Mouse (Mus musculus) embryonic facial prominence, embryonic 10.5 days (tissue): ENCODE data around the gene Spns2. TPM values are rescaled to one million over a fixed set of nuclear protein-coding genes. Genes with fewer than 3 reads are reported as not detected.

Experiments used
- DNase-seq: peaks from one replicate; pipeline ENCODE4 v3.0.0-alpha.2; 2017; ENCODE audit warnings: low spot score
- H3K27ac ChIP-seq: fragments of 300-500 bp; sonication (generic); replicated peaks from 2 replicates; pipeline ENCODE4 v1.5.1; 2016; ENCODE audit warnings: mild to moderate bottlenecking
- H3K27me3 ChIP-seq: fragments of 300-500 bp; sonication (generic); replicated peaks from 2 replicates; pipeline ENCODE4 v1.6.1; 2016; ENCODE audit warnings: low read depth, mild to moderate bottlenecking; ENCODE audit not compliant: poor library complexity, severe bottlenecking
- H3K36me3 ChIP-seq: fragments of 300-500 bp; sonication (generic); replicated peaks from 2 replicates; pipeline ENCODE4 v1.6.1; 2016; ENCODE audit warnings: mild to moderate bottlenecking, moderate library complexity
- H3K4me1 ChIP-seq: fragments of 300-500 bp; sonication (generic); 2 replicates; pipeline ENCODE4 v1.6.1; 2016
- H3K4me3 ChIP-seq: fragments of 300-500 bp; sonication (generic); 2 replicates; pipeline ENCODE4 v1.5.1; 2016; ENCODE audit warnings: mild to moderate bottlenecking, moderate library complexity
- H3K9me3 ChIP-seq: fragments of 300-500 bp; sonication (generic); 2 replicates; pipeline ENCODE4 v1.6.1; 2016; ENCODE audit warnings: mild to moderate bottlenecking
- WGBS: fragments of 180-500 bp; shearing (Covaris S2); methylation state at CpG from one replicate; pipeline ENCODE4 v1.1.7; 2016; 5-methylcytosine and 5-hydroxymethylcytosine counted together
- polyA plus RNA-seq: library from polyadenylated mRNA; unstranded; fragments of >200 nt; fragmentation: Nextera tagmentation; extraction: Ambion mirVana; gene quantifications from 2 replicates; pipeline ENCODE4 v1.2.1, GENCODE M21; 2016

Spns2 gene
- polyA plus RNA-seq, 1 experiment from 2014 or later = 3.3 TPM

GRCm38 (mm10) chr11:72421518-72422278, 68.0 kb downstream of the Spns2 start:
- no peak for DNase-seq
- H3K27me3 ChIP-seq = 0 out of 2 replicates have a peak, but pooled peaks cover under 1% of the 10 kb centered on the region
- peaks cover 22% of the 10 kb centered on the region for H3K4me1 ChIP-seq
- H3K9me3 ChIP-seq = no peaks in the 10 kb centered on the region
- H3K36me3 ChIP-seq = no peaks in the 10 kb centered on the region
- no peak overlapping the region for H3K4me3 ChIP-seq
- WGBS = 90% methylated on average over 11 of the region's 11 CpGs
- H3K27ac ChIP-seq = no peak overlapping the region

- H3K4me1 ChIP-seq = peaks cover 23% of the 10 kb centered on the region
- DNase-seq = no peak
- 83% methylated on average over 6 of the region's 6 CpGs for WGBS
- no peak overlapping the region for H3K4me3 ChIP-seq
- H3K9me3 ChIP-seq = no peaks in the 10 kb centered on the region
- no peaks in the 10 kb centered on the region for H3K36me3 ChIP-seq
- H3K27ac ChIP-seq = no peak overlapping the region
- H3K27me3 ChIP-seq = 0 out of 2 replicates have a peak, but pooled peaks cover 3% of the 10 kb centered on the region
Observed at GRCm38 (mm10) chr11:72420460-72421122, 69.1 kb downstream of the Spns2 start.

GRCm38 (mm10) chr11:72419006-72419405, 70.7 kb downstream of the Spns2 start:
- Histone ChIP-seq H3K4me3 (no peak overlapping the region), H3K27ac (no peak overlapping the region), H3K9me3 (no peaks in the 10 kb centered on the region), H3K27me3 (peaks cover 9% of the 10 kb centered on the region; the same call in 1 of the 2 replicates), H3K4me1 (peaks cover 20% of the 10 kb centered on the region), H3K36me3 (no peaks in the 10 kb centered on the region)
- WGBS = 88% methylated on average over 6 of the region's 6 CpGs
- no peak for DNase-seq

- 43% methylated on average over 8 of the region's 8 CpGs for WGBS
- H3K27ac ChIP-seq = peak overlapping the region; percentile 54; the same call in 1 of the 2 replicates
- no peak for DNase-seq
Observed at GRCm38 (mm10) chr11:72418227-72418626, 71.5 kb downstream of the Spns2 start.

GRCm38 (mm10) chr11:72417376-72417775, 72.3 kb downstream of the Spns2 start:
- 7% methylated on average over 4 of the region's 4 CpGs for whole genome bisulfite sequencing
- Histone ChIP-seq H3K4me3 (no peak overlapping the region), H3K9me3 (no peaks in the 10 kb centered on the region), H3K27me3 (peaks cover 25% of the 10 kb centered on the region), H3K4me1 (peaks cover 26% of the 10 kb centered on the region), H3K36me3 (no peaks in the 10 kb centered on the region), H3K27ac (peak overlapping the region; percentile 54; the same call in 1 of the 2 replicates)
- peak; percentile 42 for DNase-seq

More at GRCm38 (mm10) chr11:72418227-72418626, 71.5 kb downstream of the Spns2 start:
- Histone ChIP-seq H3K9me3 (no peaks in the 10 kb centered on the region), H3K27me3 (peaks cover 17% of the 10 kb centered on the region; the same call in 1 of the 2 replicates), H3K4me3 (no peak overlapping the region), H3K4me1 (peaks cover 21% of the 10 kb centered on the region), H3K36me3 (no peaks in the 10 kb centered on the region)

GRCm38 (mm10) chr11:72416666-72417065, 73.0 kb downstream of the Spns2 start:
- no peaks in the 10 kb centered on the region for H3K9me3 ChIP-seq
- no peak for DNase-seq
- peaks cover 32% of the 10 kb centered on the region for H3K27me3 ChIP-seq
- peaks cover 33% of the 10 kb centered on the region for H3K4me1 ChIP-seq
- H3K36me3 ChIP-seq = no peaks in the 10 kb centered on the region
- 86% methylated on average over 5 of the region's 5 CpGs for WGBS
- H3K27ac ChIP-seq = no peak overlapping the region; the same call in 1 of the 2 replicates
- H3K4me3 ChIP-seq = no peak overlapping the region

- H3K9me3 ChIP-seq = no peaks in the 10 kb centered on the region
- WGBS = 84% methylated on average over 8 of the region's 8 CpGs
- no peak overlapping the region for H3K4me3 ChIP-seq
- no peak overlapping the region for H3K27ac ChIP-seq
- DNase-seq = no peak
- peaks cover 47% of the 10 kb centered on the region for H3K27me3 ChIP-seq
- H3K36me3 ChIP-seq = no peaks in the 10 kb centered on the region
- peaks cover 48% of the 10 kb centered on the region for H3K4me1 ChIP-seq
Observed at GRCm38 (mm10) chr11:72415155-72415554, 74.5 kb downstream of the Spns2 start.

- no peak overlapping the region for H3K27ac ChIP-seq
- no peaks in the 10 kb centered on the region for H3K9me3 ChIP-seq
- peaks cover 63% of the 10 kb centered on the region for H3K4me1 ChIP-seq
- WGBS = 69% methylated on average over 5 of the region's 5 CpGs
- H3K27me3 ChIP-seq = peaks cover 62% of the 10 kb centered on the region
- no peak overlapping the region for H3K4me3 ChIP-seq
- no peak for DNase-seq
- no peaks in the 10 kb centered on the region for H3K36me3 ChIP-seq
Observed at GRCm38 (mm10) chr11:72413601-72414190, 76.0 kb downstream of the Spns2 start.

GRCm38 (mm10) chr11:72413016-72413415, 76.7 kb downstream of the Spns2 start:
- WGBS = 84% methylated on average over 7 of the region's 7 CpGs
- Histone ChIP-seq H3K27ac (no peak overlapping the region), H3K4me1 (peaks cover 63% of the 10 kb centered on the region), H3K36me3 (no peaks in the 10 kb centered on the region), H3K4me3 (no peak overlapping the region), H3K27me3 (peaks cover 68% of the 10 kb centered on the region), H3K9me3 (no peaks in the 10 kb centered on the region)
- DNase-seq = no peak

GRCm38 (mm10) chr11:72411945-72412344, 77.8 kb downstream of the Spns2 start:
- 35% methylated on average over 9 of the region's 9 CpGs for WGBS
- Histone ChIP-seq H3K27ac (no peak overlapping the region), H3K27me3 (peaks cover 79% of the 10 kb centered on the region)

GRCm38 (mm10) chr11:72411093-72411921, 78.4 kb downstream of the Spns2 start, which contains the start of gene Smtnl2:
Smtnl2 (minus strand) TSS chr11:72411713.
- peak; percentile 92 for DNase-seq
- Histone ChIP-seq H3K4me3 (peak within 1 kb of the TSS; percentile 86), H3K27me3 (peaks cover 81% of the 10 kb centered on the region), H3K9me3 (no peaks in the 10 kb centered on the region), H3K4me1 (peaks cover 66% of the 10 kb centered on the region), H3K36me3 (no peaks in the 10 kb centered on the region), H3K27ac (peak within 1 kb of the TSS; percentile 83)
- under 1% methylated on average over 86 of the region's 86 CpGs for WGBS

More at GRCm38 (mm10) chr11:72411945-72412344, 77.8 kb downstream of the Spns2 start:
- Histone ChIP-seq H3K4me3 (peak overlapping the region; percentile 86), H3K9me3 (no peaks in the 10 kb centered on the region), H3K4me1 (peaks cover 63% of the 10 kb centered on the region), H3K36me3 (no peaks in the 10 kb centered on the region)
- DNase-seq = no peak
